Mouse (Mus musculus): Measurements from ENCODE around the gene Gm5797. TPM values are rescaled to one million over a fixed set of nuclear protein-coding genes. Genes with fewer than 3 reads are reported as not detected.
"Not testable (repeated sequence)": the region's sequence is repeated elsewhere in the genome, so short reads cannot be mapped to it uniquely, and the experiment has no call there.

Gm5797 gene
- not detected in 2 replicates for polyA plus RNA-seq (2015; fragmentation: Nextera tagmentation; extraction: Ambion mirVana)

DNA sequence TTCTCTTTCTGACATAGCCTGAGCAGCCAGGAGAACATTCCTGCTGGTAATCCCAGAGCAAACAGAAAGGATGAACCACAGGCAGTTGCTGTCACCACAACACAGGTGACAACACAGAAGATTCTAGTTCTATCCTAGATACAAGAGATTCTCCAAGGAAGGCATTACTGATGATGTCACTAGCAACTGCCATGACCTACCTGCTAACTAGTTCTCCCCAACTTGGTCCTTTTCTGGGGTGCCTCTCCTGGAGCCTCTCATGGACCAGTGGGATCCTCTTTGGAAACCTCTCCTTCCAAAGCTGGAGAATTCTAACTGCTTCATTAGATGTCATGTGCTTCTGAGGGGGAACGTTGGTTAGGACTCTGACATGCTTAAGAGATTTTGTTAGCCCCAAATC, at the start of gene Gm5797:
TSS of gene Gm5797 (minus strand) at position 101 of the 400 bp plus-strand sequence.
- not testable (repeated sequence) for H3K4me2 ChIP-seq; H3K27ac ChIP-seq; H3K27me3 ChIP-seq (replicated peaks); ATAC-seq (ENCODE audit: insufficient read depth, low FRiP score, low read depth); H3K4me1 ChIP-seq; H3K4me3 ChIP-seq (replicated peaks); H3K9me3 ChIP-seq; H3K9ac ChIP-seq; H3K36me3 ChIP-seq
- WGBS, result no CpG with 5 or more reads among the region's 1 CpGs

DNA sequence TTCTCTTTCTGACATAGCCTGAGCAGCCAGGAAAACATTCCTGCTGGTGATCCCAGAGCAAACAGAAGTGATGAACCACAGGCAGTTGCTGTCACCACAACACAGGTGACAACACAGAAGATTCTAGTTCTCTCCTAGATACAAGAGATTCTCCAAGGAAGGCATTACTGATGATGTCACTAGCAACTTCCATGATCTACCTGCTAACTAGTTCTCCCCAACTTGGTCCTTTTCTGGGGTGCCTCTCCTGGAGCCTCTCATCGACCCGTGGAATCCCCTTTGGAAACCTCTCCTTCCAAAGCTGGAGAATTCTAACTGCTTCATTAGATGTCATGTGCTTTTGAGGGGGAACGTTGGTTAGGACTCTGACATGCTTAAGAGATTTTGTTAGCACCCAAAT, 32.8 kb upstream of the Gm5797 start, which contains the start of gene Gm8374:
TSS of gene Gm8374 (minus strand) at position 101 of the 400 bp plus-strand sequence.
- not testable (repeated sequence) for H3K4me1 ChIP-seq; ATAC-seq (ENCODE audit: insufficient read depth, low FRiP score, low read depth); H3K9me3 ChIP-seq; H3K27ac ChIP-seq; H3K4me3 ChIP-seq (replicated peaks); H3K27me3 ChIP-seq (replicated peaks); H3K4me2 ChIP-seq; H3K36me3 ChIP-seq; H3K9ac ChIP-seq
- WGBS, result 76% methylated on average over 3 of the region's 3 CpGs

DNA sequence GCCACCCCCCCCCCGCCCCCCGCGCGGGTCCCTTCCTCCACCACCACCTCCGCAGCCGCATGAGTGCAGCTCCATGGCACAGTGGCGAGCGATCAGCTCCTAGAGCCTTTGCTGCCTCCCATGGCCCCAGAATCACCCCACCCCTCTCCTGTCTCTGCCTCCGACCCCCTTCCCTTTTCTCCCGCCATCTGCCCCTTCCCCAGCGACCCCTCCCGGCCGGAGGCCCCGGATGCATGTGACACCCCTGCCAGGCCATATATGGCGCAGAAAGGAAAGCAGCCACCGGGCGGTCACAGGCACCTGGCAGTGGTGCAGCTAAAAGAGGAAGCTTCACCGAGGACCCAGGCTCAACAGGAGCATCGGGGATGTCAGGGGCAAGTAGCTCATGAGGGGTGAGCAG, 17.1 kb downstream of the Gm5797 start:
- Histone ChIP-seq H3K4me3 (replicated peaks) (peak overlapping the region; percentile 46), H3K4me2 (peak overlapping the region; percentile 69)
- not testable (repeated sequence) for H3K4me1 ChIP-seq; ATAC-seq (ENCODE audit: insufficient read depth, low FRiP score, low read depth); H3K9ac ChIP-seq; H3K9me3 ChIP-seq; H3K27me3 ChIP-seq (replicated peaks); H3K27ac ChIP-seq; H3K36me3 ChIP-seq
- under 1% methylated on average over 15 of the region's 19 CpGs for WGBS

DNA sequence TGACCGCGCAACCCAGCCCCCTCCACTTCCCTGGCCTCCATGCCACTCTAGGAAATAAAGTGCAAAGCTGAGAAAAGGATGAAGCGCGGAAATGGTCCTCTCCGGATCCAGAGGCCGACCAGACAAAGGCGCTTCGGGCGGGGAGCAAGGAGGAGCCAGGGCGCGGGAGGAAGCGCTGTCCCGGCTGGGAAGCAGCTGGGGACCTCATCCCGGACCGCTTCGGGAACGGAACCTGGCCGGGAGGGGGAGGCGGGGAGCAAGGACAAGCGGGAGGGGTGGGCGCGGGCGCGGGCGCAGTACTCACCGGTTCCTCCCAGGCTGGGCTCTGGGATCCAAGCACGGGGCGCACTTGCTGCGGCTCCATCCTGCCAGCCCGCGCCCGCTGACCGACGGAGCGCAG, 17.5 kb downstream of the Gm5797 start, which contains the start of gene Gm3739:
TSS of gene Gm3739 (minus strand) at position 389 of the 400 bp plus-strand sequence.
- 1% methylated on average over 17 of the region's 35 CpGs for WGBS
- peak within 1 kb of the TSS; percentile 69 for H3K4me2 ChIP-seq
- not testable (repeated sequence) for H3K9ac ChIP-seq

More for the DNA sequence above, 17.5 kb downstream of the Gm5797 start, which contains the start of gene Gm3739:
- not testable (repeated sequence) for H3K4me1 ChIP-seq; H3K36me3 ChIP-seq; H3K27ac ChIP-seq; H3K27me3 ChIP-seq (replicated peaks); ATAC-seq (ENCODE audit: insufficient read depth, low FRiP score, low read depth); H3K9me3 ChIP-seq
- H3K4me3 ChIP-seq (replicated peaks), result peak within 1 kb of the TSS; percentile 46

Other genes starting within 250 kb of the Gm5797 start
- gene Gm3696, start 231.8 kb downstream of the Gm5797 start, polyA plus RNA-seq (2015; fragmentation: Nextera tagmentation; extraction: Ambion mirVana), result 1.2 and 1.3 TPM in 2 replicates
- not detected in 2 replicates for gene Gm6676, start 207.0 kb downstream of the Gm5797 start, polyA plus RNA-seq (2015; fragmentation: Nextera tagmentation; extraction: Ambion mirVana)
- gene Gm3512, start 157.9 kb downstream of the Gm5797 start, polyA plus RNA-seq (2015; fragmentation: Nextera tagmentation; extraction: Ambion mirVana), result 4.5 and 5.6 TPM in 2 replicates
- gene Gm16434, start 137.9 kb downstream of the Gm5797 start, polyA plus RNA-seq (2015; fragmentation: Nextera tagmentation; extraction: Ambion mirVana), result not detected in 2 replicates
- gene Gm3727, start 67.7 kb downstream of the Gm5797 start, polyA plus RNA-seq (2015; fragmentation: Nextera tagmentation; extraction: Ambion mirVana), result not detected in 2 replicates
- gene Gm3739, start 17.3 kb downstream of the Gm5797 start, polyA plus RNA-seq (2015; fragmentation: Nextera tagmentation; extraction: Ambion mirVana), result 0.58 and 0.70 TPM in 2 replicates
- gene Gm8374, start 32.7 kb upstream of the Gm5797 start, polyA plus RNA-seq (2015; fragmentation: Nextera tagmentation; extraction: Ambion mirVana), result not detected in 2 replicates
- not detected in 2 replicates for gene Gm3755, start 118.5 kb upstream of the Gm5797 start, polyA plus RNA-seq (2015; fragmentation: Nextera tagmentation; extraction: Ambion mirVana)
- gene Gm3752, start 151.4 kb upstream of the Gm5797 start, polyA plus RNA-seq (2015; fragmentation: Nextera tagmentation; extraction: Ambion mirVana), result 0.53 and 0.58 TPM in 2 replicates
- 0.17 and 0.48 TPM in 2 replicates for gene Gm3558, start 236.2 kb upstream of the Gm5797 start, polyA plus RNA-seq (2015; fragmentation: Nextera tagmentation; extraction: Ambion mirVana)

Measured in stomach, embryonic 15.5 days (tissue).